Mouse (Mus musculus) MEL (cell line): ENCODE measurements around the gene G6pc. TPM values are rescaled to one million over a fixed set of nuclear protein-coding genes. Genes with fewer than 3 reads are reported as not detected.

Experiments
- DNase-seq: peaks from one replicate; pipeline ENCODE4 v3.0.0; 2011; ENCODE audit warnings: low read depth, low spot score
- H3K27ac ChIP-seq: 2 replicates; pipeline ENCODE4 v1.5.1; 2012; ENCODE audit warnings: low read depth, mild to moderate bottlenecking, control low read depth, low read length, moderate library complexity; ENCODE audit not compliant: control insufficient read depth
- H3K27me3 ChIP-seq, 2 experiments: fragments of 150-350 bp in 1 of 2; sonication (generic) in 1 of 2; 2 replicates each; pipeline ENCODE4 v1.6.1; 2012; ENCODE audit warnings: low read length in 2 of 2, mild to moderate bottlenecking in 2 of 2, improper control_type of control experiment in 1 of 2, moderate library complexity in 1 of 2; ENCODE audit not compliant: insufficient read depth in 2 of 2, control insufficient read depth in 1 of 2
- H3K36me3 ChIP-seq, 2 experiments: 2 replicates each; pipeline ENCODE4 v1.6.1; 2012 to 2014; ENCODE audit warnings: low read length in 2 of 2, improper control_type of control experiment in 1 of 2, inconsistent platforms in 1 of 2, mild to moderate bottlenecking in 1 of 2; ENCODE audit not compliant: insufficient read depth in 2 of 2, control insufficient read depth in 1 of 2
- H3K4me1 ChIP-seq, 2 experiments: fragments of 150-350 bp in 1 of 2; sonication (generic) in 1 of 2; 2 replicates each; pipeline ENCODE4 v1.6.1; 2012; ENCODE audit warnings: low read length in 2 of 2, improper control_type of control experiment in 1 of 2, mild to moderate bottlenecking in 1 of 2; ENCODE audit not compliant: insufficient read depth in 2 of 2, control insufficient read depth in 1 of 2
- H3K4me3 ChIP-seq, 2 experiments: fragments of 150-350 bp in 1 of 2; sonication (generic) in 1 of 2; 2 replicates each; pipeline ENCODE4 v1.5.1; 2012; ENCODE audit warnings: low read depth in 2 of 2, low read length in 2 of 2, mild to moderate bottlenecking in 2 of 2, moderate library complexity in 2 of 2, control low read depth in 1 of 2, improper control_type of control experiment in 1 of 2; ENCODE audit not compliant: control insufficient read depth in 1 of 2, insufficient read depth in 1 of 2
- H3K79me2 ChIP-seq: 2 replicates; pipeline ENCODE4 v1.6.1; 2012; ENCODE audit warnings: mild to moderate bottlenecking, low read length, moderate library complexity; ENCODE audit not compliant: control insufficient read depth, poor library complexity, insufficient read depth
- H3K9ac ChIP-seq: 2 replicates; pipeline ENCODE4 v1.6.1; 2012; ENCODE audit warnings: low read depth, mild to moderate bottlenecking, control low read depth, low read length, moderate library complexity; ENCODE audit not compliant: control insufficient read depth, poor library complexity, severe bottlenecking
- H3K9me3 ChIP-seq: fragments of 150-350 bp; sonication (generic); replicated peaks from 2 replicates; pipeline ENCODE4 v1.6.1; 2012; ENCODE audit warnings: mild to moderate bottlenecking, low read length, improper control_type of control experiment, moderate library complexity; ENCODE audit not compliant: insufficient read depth
- BHLHE40 ChIP-seq: IDR thresholded peaks from 2 replicates; pipeline ENCODE4 v1.6.1; 2012; ENCODE audit warnings: low read depth, mild to moderate bottlenecking, inconsistent platforms, low read length, improper control_type of control experiment, borderline replicate concordance
- CTCF ChIP-seq, 3 experiments: IDR thresholded peaks in 2 of 3; conservative IDR thresholded peaks in 1 of 3; 2 replicates each; pipeline ENCODE4 v1.5.1; 2011 to 2012; ENCODE audit warnings: low read length in 3 of 3, low read depth in 2 of 3, mild to moderate bottlenecking in 2 of 3, improper control_type of control experiment in 1 of 3, inconsistent platforms in 1 of 3, mixed read lengths in 1 of 3, moderate library complexity in 1 of 3; ENCODE audit not compliant: control insufficient read depth in 1 of 3, insufficient read depth in 1 of 3, poor library complexity in 1 of 3, severe bottlenecking in 1 of 3
- E2F4 ChIP-seq: IDR thresholded peaks from 2 replicates; pipeline ENCODE4 v1.6.1; 2011; ENCODE audit warnings: low read depth, low read length, improper control_type of control experiment, borderline replicate concordance
- ELF1 ChIP-seq: IDR thresholded peaks from 2 replicates; pipeline ENCODE4 v1.6.1; 2014; ENCODE audit warnings: low read depth, mild to moderate bottlenecking, inconsistent platforms, low read length, improper control_type of control experiment, moderate library complexity
- EP300 ChIP-seq, 2 experiments: IDR thresholded peaks; 2 replicates each; pipeline ENCODE4 v1.6.1; 2011; ENCODE audit warnings: improper control_type of control experiment in 2 of 2, low read length in 2 of 2, low read depth in 1 of 2, mild to moderate bottlenecking in 1 of 2
- GABPA ChIP-seq: IDR thresholded peaks from 2 replicates; pipeline ENCODE4 v1.6.1; 2012; ENCODE audit warnings: low read depth, mild to moderate bottlenecking, inconsistent platforms, low read length, improper control_type of control experiment, moderate library complexity
- GATA1 ChIP-seq: IDR thresholded peaks from 2 replicates; pipeline ENCODE4 v1.6.1; 2011; ENCODE audit warnings: low read depth, low read length, improper control_type of control experiment
- JUND ChIP-seq: IDR thresholded peaks from 2 replicates; pipeline ENCODE4 v1.6.1; 2011; ENCODE audit warnings: low read depth, mild to moderate bottlenecking, improper control_type of control experiment, low read length
- MAFK ChIP-seq: IDR thresholded peaks from 2 replicates; pipeline ENCODE4 v1.6.1; 2011; ENCODE audit warnings: low read depth, mild to moderate bottlenecking, low read length, improper control_type of control experiment, borderline replicate concordance
- MAX ChIP-seq: IDR thresholded peaks from 2 replicates; pipeline ENCODE4 v1.6.1; 2011; ENCODE audit warnings: low read length, improper control_type of control experiment
- MAZ ChIP-seq: IDR thresholded peaks from 2 replicates; pipeline ENCODE4 v1.6.1; 2012; ENCODE audit warnings: low read depth, mild to moderate bottlenecking, inconsistent platforms, low read length, improper control_type of control experiment
- MEF2A ChIP-seq: IDR thresholded peaks from 2 replicates; pipeline ENCODE4 v1.6.1; 2014; ENCODE audit warnings: low read depth, mild to moderate bottlenecking, inconsistent platforms, low read length, improper control_type of control experiment; ENCODE audit not compliant: poor library complexity, insufficient replicate concordance, severe bottlenecking; ENCODE audit errors: extremely low read depth
- MYB ChIP-seq: IDR thresholded peaks from 2 replicates; pipeline ENCODE4 v1.6.1; 2011; ENCODE audit warnings: mild to moderate bottlenecking, low read depth, low read length, improper control_type of control experiment
- MYC ChIP-seq: IDR thresholded peaks from 2 replicates; pipeline ENCODE4 v1.6.1; 2011; ENCODE audit warnings: low read depth, mild to moderate bottlenecking, low read length, improper control_type of control experiment, moderate library complexity
- NELFE ChIP-seq: IDR thresholded peaks from 2 replicates; pipeline ENCODE4 v1.6.1; 2011; ENCODE audit warnings: low read depth, low read length, improper control_type of control experiment
- NRF1 ChIP-seq: IDR thresholded peaks from 2 replicates; pipeline ENCODE4 v1.6.1; 2014; ENCODE audit warnings: low read depth, mild to moderate bottlenecking, inconsistent platforms, low read length, improper control_type of control experiment, moderate library complexity; ENCODE audit not compliant: poor library complexity, insufficient read depth, severe bottlenecking
- POLR2A ChIP-seq, 2 experiments: IDR thresholded peaks; 2 replicates each; pipeline ENCODE4 v1.6.1; 2011 to 2012; ENCODE audit warnings: low read length in 2 of 2, mild to moderate bottlenecking in 2 of 2, control low read depth in 1 of 2, improper control_type of control experiment in 1 of 2, low read depth in 1 of 2, moderate library complexity in 1 of 2; ENCODE audit not compliant: control insufficient read depth in 1 of 2, insufficient read depth in 1 of 2, poor library complexity in 1 of 2
- POLR2AphosphoS2 ChIP-seq: IDR thresholded peaks from 2 replicates; pipeline ENCODE4 v1.6.1; 2011; ENCODE audit warnings: low read length, improper control_type of control experiment
- RAD21 ChIP-seq: IDR thresholded peaks from 2 replicates; pipeline ENCODE4 v1.6.1; 2011; ENCODE audit warnings: mild to moderate bottlenecking, low read depth, low read length, improper control_type of control experiment
- RCOR1 ChIP-seq: IDR thresholded peaks from 2 replicates; pipeline ENCODE4 v1.6.1; 2012; ENCODE audit warnings: low read depth, mild to moderate bottlenecking, inconsistent platforms, low read length, improper control_type of control experiment
- SIN3A ChIP-seq: IDR thresholded peaks from 2 replicates; pipeline ENCODE4 v1.6.1; 2012; ENCODE audit warnings: low read length, improper control_type of control experiment, inconsistent platforms
- SMC3 ChIP-seq: IDR thresholded peaks from 2 replicates; pipeline ENCODE4 v1.6.1; 2011; ENCODE audit warnings: low read depth, low read length, improper control_type of control experiment
- TAL1 ChIP-seq: IDR thresholded peaks from 2 replicates; pipeline ENCODE4 v1.6.1; 2012; ENCODE audit warnings: mild to moderate bottlenecking, inconsistent platforms, low read length, moderate library complexity, mixed read lengths
- TBP ChIP-seq: IDR thresholded peaks from 2 replicates; pipeline ENCODE4 v1.8.0; 2011; ENCODE audit warnings: low read depth, low read length, improper control_type of control experiment
- TCF12 ChIP-seq: IDR thresholded peaks from 2 replicates; pipeline ENCODE4 v1.6.1; 2014; ENCODE audit warnings: low read depth, mild to moderate bottlenecking, inconsistent platforms, low read length, improper control_type of control experiment, moderate library complexity
- UBTF ChIP-seq: IDR thresholded peaks from 2 replicates; pipeline ENCODE4 v1.6.1; 2012; ENCODE audit warnings: low read depth, mild to moderate bottlenecking, inconsistent platforms, low read length, improper control_type of control experiment, moderate library complexity, borderline replicate concordance; ENCODE audit not compliant: insufficient read depth
- ZC3H11A ChIP-seq: IDR thresholded peaks from 2 replicates; pipeline ENCODE4 v1.6.1; 2012; ENCODE audit warnings: low read depth, mild to moderate bottlenecking, inconsistent platforms, low read length, improper control_type of control experiment
- ZKSCAN1 ChIP-seq: IDR thresholded peaks from 2 replicates; pipeline ENCODE4 v1.6.1; 2012; ENCODE audit warnings: low read depth, mild to moderate bottlenecking, inconsistent platforms, low read length, improper control_type of control experiment, moderate library complexity
- ZMIZ1 ChIP-seq: IDR thresholded peaks from 2 replicates; pipeline ENCODE4 v1.6.1; 2012; ENCODE audit warnings: low read depth, mild to moderate bottlenecking, inconsistent platforms, low read length, improper control_type of control experiment, moderate library complexity
- ZNF384 ChIP-seq: IDR thresholded peaks from 2 replicates; pipeline ENCODE4 v1.6.1; 2012; ENCODE audit warnings: low read depth, mild to moderate bottlenecking, inconsistent platforms, low read length, improper control_type of control experiment
- polyA plus RNA-seq, 2 experiments: library from polyadenylated mRNA; stranded (reverse) in 1 of 2; unstranded in 1 of 2; fragments of >175 nt in 1 of 2; fragments of >200 nt in 1 of 2; gene quantifications; 2 replicates each; pipeline versions ENCODE4 v1.2.1 to v1.2.4; 2012; ENCODE audit warnings: low replicate concordance in 2 of 2, low read depth in 1 of 2; ENCODE audit not compliant: insufficient read length in 2 of 2, insufficient read depth in 1 of 2, missing spikeins in 1 of 2
- total RNA-seq: library from RNA; depleted of rRNA; stranded (reverse); fragments of 300-350 nt; gene quantifications from 2 replicates; pipeline ENCODE4 v1.2.3, GENCODE M21; 2012

Gene G6pc
- total and polyA plus RNA-seq, 3 experiments, result not detected

- Histone ChIP-seq H3K4me1 (peaks cover 3 to 4% of the 10 kb centered on the region in 2 experiments; a peak in 3 of 4 replicates), H3K79me2 (no peaks in the 10 kb centered on the region), H3K27ac (no peak overlapping the region), H3K27me3 (no peaks in the 10 kb centered on the region), H3K9ac (no peak overlapping the region), H3K36me3 (peaks cover 0 to 3% of the 10 kb centered on the region in 2 experiments; a peak in 1 of 4 replicates), H3K9me3 (no peaks in the 10 kb centered on the region), H3K4me3 (peak overlapping the region in 1 of 2 experiments; percentile 46; a peak in 1 of 4 replicates)
- peak; percentile 87 for DNase-seq
- no peak for TF ChIP-seq ZMIZ1
- TF ChIP-seq CTCF (IDR thresholded peaks at IDR 0.05 in 2 of 3, conservative IDR thresholded peaks at IDR 0.05 in 1 of 3; ENCODE audit: control insufficient read depth in 1 of 3, insufficient read depth in 1 of 3, low read depth in 2 of 3, low read length in 3 of 3, poor library complexity in 1 of 3, severe bottlenecking in 1 of 3), result no peak
- no peak for TF ChIP-seq NELFE
- TF ChIP-seq ZNF384, result no peak
- TF ChIP-seq POLR2AphosphoS2, result no peak
- TF ChIP-seq ZKSCAN1, result no peak
- peak; percentile 50; the same call in 1 of the 2 replicates for TF ChIP-seq SIN3A
- no peak for TF ChIP-seq MAZ
- peak; percentile 42; the same call in 1 of the 2 replicates for TF ChIP-seq MAX
- no peak for TF ChIP-seq RAD21
- TF ChIP-seq POLR2A (IDR thresholded peaks at IDR 0.05; ENCODE audit: control insufficient read depth in 1 of 2, insufficient read depth in 1 of 2, low read depth in 1 of 2, low read length in 2 of 2, poor library complexity in 1 of 2), result 0 out of 4 replicates have a peak, but pooled peaks of 1 of the 2 experiments have one; percentile 17
- no peak for TF ChIP-seq ZC3H11A
- TF ChIP-seq MYC, result 0 out of 2 replicates have a peak, but pooled peaks have one; percentile 13
- no peak for TF ChIP-seq JUND
- peak; percentile 32 for TF ChIP-seq TCF12
- TF ChIP-seq GATA1, result peak; percentile 56
- no peak for TF ChIP-seq MAFK
- TF ChIP-seq GABPA, result no peak
- TF ChIP-seq ELF1, result no peak
- TF ChIP-seq TAL1, result no peak
- 0 out of 2 replicates have a peak, but pooled peaks have one; percentile 23 for TF ChIP-seq TBP
- TF ChIP-seq EP300 (IDR thresholded peaks at IDR 0.05; ENCODE audit: low read depth in 1 of 2, low read length in 2 of 2), result peak; percentile 16 to 48; a peak in 3 of 4 replicates
- 0 out of 2 replicates have a peak, but pooled peaks have one; percentile 27 for TF ChIP-seq RCOR1
- no peak for TF ChIP-seq UBTF
- TF ChIP-seq NRF1, result no peak
- TF ChIP-seq E2F4, result no peak
- no peak for TF ChIP-seq SMC3
- TF ChIP-seq MEF2A, result no peak
- no peak for TF ChIP-seq MYB
- TF ChIP-seq BHLHE40, result 0 out of 2 replicates have a peak, but pooled peaks have one; percentile 11
These were observed 29.1 kb upstream of the G6pc start for GRCm38 (mm10) chr11:101338123-101338760.
